Mouse (Mus musculus) heart, embryonic 14.5 days (tissue): ENCODE data around the gene Nectin2. TPM values are rescaled to one million over a fixed set of nuclear protein-coding genes. Genes with fewer than 3 reads are reported as not detected.
A peak's percentile ranks its signal among the peaks of the same experiment; 100 is the strongest.

ENCODE experiments used
- ATAC-seq: fragments of 200-750 bp; cut with Nextera tagmentation; 2 replicates; pipeline ENCODE4 v1.8.0; 2017; ENCODE audit warnings: low read depth, moderate TSS enrichment; ENCODE audit not compliant: insufficient number of reproducible peaks, insufficient read depth, low FRiP score
- H3K27ac ChIP-seq, 2 experiments: fragments of 200-500 bp in 1 of 2; fragments of 300-500 bp in 1 of 2; sonication (generic) in 1 of 2; replicated peaks in 1 of 2; 2 replicates each; pipeline ENCODE4 v1.5.1; 2012 to 2014; ENCODE audit warnings: low read depth in 2 of 2, low read length in 2 of 2, control low read depth in 1 of 2, mild to moderate bottlenecking in 1 of 2, mixed read lengths in 1 of 2; ENCODE audit not compliant: control insufficient read depth in 1 of 2, insufficient read depth in 1 of 2
- H3K27me3 ChIP-seq: fragments of 300-500 bp; sonication (generic); 2 replicates; pipeline ENCODE4 v1.6.1; 2014; ENCODE audit warnings: mild to moderate bottlenecking, low read length, control low read depth; ENCODE audit not compliant: control insufficient read depth, insufficient read depth
- H3K36me3 ChIP-seq: fragments of 300-500 bp; sonication (generic); 2 replicates; pipeline ENCODE4 v1.6.1; 2014; ENCODE audit warnings: mild to moderate bottlenecking, control low read depth, low read length, mixed read lengths; ENCODE audit not compliant: control insufficient read depth, insufficient read depth
- H3K4me1 ChIP-seq, 2 experiments: fragments of 200-500 bp in 1 of 2; fragments of 300-500 bp in 1 of 2; sonication (generic) in 1 of 2; 2 replicates each; pipeline ENCODE4 v1.6.1; 2012 to 2014; ENCODE audit warnings: low read length in 2 of 2, control low read depth in 1 of 2, mixed read lengths in 1 of 2; ENCODE audit not compliant: control insufficient read depth in 2 of 2, insufficient read depth in 2 of 2
- H3K4me2 ChIP-seq: fragments of 300-500 bp; sonication (generic); 2 replicates; pipeline ENCODE4 v1.6.1; 2014; ENCODE audit warnings: mild to moderate bottlenecking, low read length
- H3K4me3 ChIP-seq, 2 experiments: fragments of 200-500 bp in 1 of 2; fragments of 300-500 bp in 1 of 2; sonication (generic) in 1 of 2; 2 replicates each; pipeline ENCODE4 v1.5.1; 2012 to 2014; ENCODE audit warnings: low read length in 2 of 2, mild to moderate bottlenecking in 2 of 2, control low read depth in 1 of 2, low read depth in 1 of 2, moderate library complexity in 1 of 2; ENCODE audit not compliant: control insufficient read depth in 1 of 2, insufficient read depth in 1 of 2
- H3K9ac ChIP-seq: fragments of 300-500 bp; sonication (generic); 2 replicates; pipeline ENCODE4 v1.6.1; 2014; ENCODE audit warnings: mild to moderate bottlenecking, low read length
- H3K9me3 ChIP-seq: fragments of 300-500 bp; sonication (generic); 2 replicates; pipeline ENCODE4 v1.6.1; 2016; ENCODE audit warnings: low read length, control low read depth; ENCODE audit not compliant: control insufficient read depth
- WGBS: fragments of 180-500 bp; shearing (Covaris S2); extraction: QIAGEN DNeasy Blood & Tissue Kit; methylation state at CpG from one replicate; pipeline ENCODE4 v1.1.7; 2014; 5-methylcytosine and 5-hydroxymethylcytosine counted together
- polyA plus RNA-seq: library from polyadenylated mRNA; unstranded; fragments of >200 nt; fragmentation: Nextera tagmentation; extraction: Ambion mirVana; gene quantifications from 2 replicates; pipeline ENCODE4 v1.2.1, GENCODE M21; 2014

The Nectin2 gene
- polyA plus RNA-seq, 1 experiment from 2014 or later = 68.4 TPM

GRCm38 (mm10) chr7:19755008-19755407, 4.7 kb upstream of the Nectin2 start:
- Histone ChIP-seq H3K9me3 (0 out of 2 replicates have a peak, but pooled peaks cover 2% of the 10 kb centered on the region), H3K9ac (peak overlapping the region; percentile 67), H3K27me3 (no peaks in the 10 kb centered on the region), H3K4me2 (peak overlapping the region; percentile 53), H3K4me3 (no peak overlapping the region), H3K27ac (peak overlapping the region; percentile 80 to 99), H3K4me1 (peaks cover 36 to 60% of the 10 kb centered on the region in 2 experiments), H3K36me3 (peaks cover 24% of the 10 kb centered on the region)
- WGBS = 92% methylated on average over 2 of the region's 2 CpGs
- no peak for ATAC-seq

GRCm38 (mm10) chr7:19754065-19754464, 3.8 kb upstream of the Nectin2 start:
- H3K9ac ChIP-seq = no peak overlapping the region

GRCm38 (mm10) chr7:19753587-19753986, 3.3 kb upstream of the Nectin2 start:
- Histone ChIP-seq H3K36me3 (peaks cover 10% of the 10 kb centered on the region), H3K4me1 (peaks cover 33 to 50% of the 10 kb centered on the region in 2 experiments), H3K9me3 (0 out of 2 replicates have a peak, but pooled peaks cover 2% of the 10 kb centered on the region), H3K27ac (peak overlapping the region; percentile 50 to 99), H3K27me3 (no peaks in the 10 kb centered on the region), H3K4me2 (no peak overlapping the region), H3K4me3 (no peak overlapping the region), H3K9ac (no peak overlapping the region)
- no peak for ATAC-seq
- WGBS = 51% methylated on average over 7 of the region's 7 CpGs

More at GRCm38 (mm10) chr7:19754065-19754464, 3.8 kb upstream of the Nectin2 start:
- H3K4me1 ChIP-seq = peaks cover 33 to 51% of the 10 kb centered on the region in 2 experiments
- no peak for ATAC-seq
- 87% methylated on average over 1 of the region's 1 CpGs for WGBS
- no peak overlapping the region for H3K4me3 ChIP-seq
- H3K4me2 ChIP-seq = no peak overlapping the region
- peaks cover 15% of the 10 kb centered on the region for H3K36me3 ChIP-seq
- H3K9me3 ChIP-seq = 0 out of 2 replicates have a peak, but pooled peaks cover 2% of the 10 kb centered on the region
- H3K27ac ChIP-seq = peak overlapping the region; percentile 56 to 99
- no peaks in the 10 kb centered on the region for H3K27me3 ChIP-seq

- no peak overlapping the region for H3K9ac ChIP-seq
- H3K36me3 ChIP-seq = peaks cover under 1% of the 10 kb centered on the region; the same call in 1 of the 2 replicates
- H3K27ac ChIP-seq = no peak overlapping the region; a peak in 1 of 4 replicates
- 72% methylated on average over 8 of the region's 8 CpGs for WGBS
- H3K27me3 ChIP-seq = no peaks in the 10 kb centered on the region
- peaks cover 40 to 58% of the 10 kb centered on the region in 2 experiments for H3K4me1 ChIP-seq
- no peak overlapping the region for H3K4me2 ChIP-seq
- H3K4me3 ChIP-seq = no peak overlapping the region
- no peak for ATAC-seq
- H3K9me3 ChIP-seq = 0 out of 2 replicates have a peak, but pooled peaks cover 2% of the 10 kb centered on the region
Measured at GRCm38 (mm10) chr7:19752652-19753051, 2.4 kb upstream of the Nectin2 start.

- Histone ChIP-seq H3K27me3 (no peaks in the 10 kb centered on the region), H3K9ac (no peak overlapping the region), H3K4me2 (peak overlapping the region; percentile 93; the same call in 1 of the 2 replicates), H3K4me1 (peaks cover 46 to 63% of the 10 kb centered on the region in 2 experiments), H3K36me3 (no peaks in the 10 kb centered on the region), H3K27ac (peak overlapping the region; percentile 28 to 86), H3K9me3 (0 out of 2 replicates have a peak, but pooled peaks cover 2% of the 10 kb centered on the region), H3K4me3 (no peak overlapping the region)
- ATAC-seq = no peak
- WGBS = 26% methylated on average over 4 of the region's 4 CpGs
Measured at GRCm38 (mm10) chr7:19751070-19751383, 744 bp upstream of the Nectin2 start.

- H3K4me1 ChIP-seq = peaks cover 47 to 62% of the 10 kb centered on the region in 2 experiments
- under 1% methylated on average over 45 of the region's 46 CpGs for WGBS
- H3K4me3 ChIP-seq = peak overlapping the region; percentile 70 to 96
- peak overlapping the region; percentile 93 for H3K4me2 ChIP-seq
- H3K27me3 ChIP-seq = no peaks in the 10 kb centered on the region
- ATAC-seq = peak; percentile 95
- peak overlapping the region; percentile 93 for H3K9ac ChIP-seq
- no peaks in the 10 kb centered on the region for H3K36me3 ChIP-seq
- H3K27ac ChIP-seq = peak overlapping the region; percentile 84 to 89
- H3K9me3 ChIP-seq = 0 out of 2 replicates have a peak, but pooled peaks cover 2% of the 10 kb centered on the region
Measured at GRCm38 (mm10) chr7:19749389-19750216, 680 bp downstream of the Nectin2 start.

- 0 out of 2 replicates have a peak, but pooled peaks cover 2% of the 10 kb centered on the region for H3K9me3 ChIP-seq
- no peak for ATAC-seq
- WGBS = under 1% methylated on average over 31 of the region's 32 CpGs
- H3K9ac ChIP-seq = peak overlapping the region; percentile 93
- peak overlapping the region; percentile 93 for H3K4me2 ChIP-seq
- H3K36me3 ChIP-seq = peaks cover 10% of the 10 kb centered on the region
- H3K4me1 ChIP-seq = peaks cover 48 to 61% of the 10 kb centered on the region in 2 experiments
- H3K27ac ChIP-seq = peak overlapping the region; percentile 57 to 89
- peak overlapping the region; percentile 70 to 96 for H3K4me3 ChIP-seq
- no peaks in the 10 kb centered on the region for H3K27me3 ChIP-seq
Measured at GRCm38 (mm10) chr7:19748219-19749195, 1.8 kb downstream of the Nectin2 start.
